Comparison of ENCODE assay signal across 26 mouse cellular contexts in the genomic region with DNA sequence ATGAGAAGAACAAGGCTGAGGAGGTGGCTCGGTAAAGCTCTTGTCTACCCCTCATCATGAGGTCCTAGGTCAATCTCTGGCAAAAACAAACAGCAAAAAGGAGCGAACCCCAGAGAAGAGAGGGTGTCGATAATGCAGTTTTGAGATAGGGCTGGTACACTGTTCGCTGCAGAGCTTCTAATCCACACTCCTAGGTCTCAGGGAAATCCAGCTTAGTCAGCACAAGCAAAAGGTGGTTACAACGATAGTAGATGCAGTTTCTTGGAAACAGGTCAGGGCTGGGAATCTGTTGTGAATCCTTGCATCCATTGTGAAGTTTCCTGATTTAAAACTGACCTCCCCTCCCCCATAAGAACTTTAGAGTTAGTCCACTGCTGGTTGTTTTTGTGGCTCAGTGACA. TPM values are rescaled to one million over a fixed set of nuclear protein-coding genes. Genes with fewer than 3 reads are reported as not detected.
"Had no signal": no experiment of that assay in that cellular context is flagged by ENCODE, and none has a peak within 500 bp of the region (broad histone marks: within the 10 kb centered on the region; RNA-seq: fewer than 3 reads in every experiment).

No protein-coding gene starts in this region.

- H3K36me3 ChIP-seq: heart, embryonic 10.5 days; heart, embryonic 12.5 days; hindbrain, embryonic 13.5 days; hindbrain, embryonic 15.5 days; kidney, embryonic 15.5 days; limb, embryonic 13.5 days; limb, embryonic 15.5 days had no signal

- H3K4me1 ChIP-seq: heart, embryonic 10.5 days; heart, embryonic 12.5 days; hindbrain, embryonic 13.5 days; hindbrain, embryonic 15.5 days; kidney, embryonic 15.5 days; limb, embryonic 13.5 days; limb, embryonic 15.5 days had no signal

- H3K9me3 ChIP-seq: heart, embryonic 10.5 days; heart, embryonic 12.5 days; hindbrain, embryonic 13.5 days; hindbrain, embryonic 15.5 days; kidney, embryonic 15.5 days; limb, embryonic 13.5 days; limb, embryonic 15.5 days had no signal

- H3K27ac ChIP-seq: gastrocnemius, adult 2 months; heart, embryonic 10.5 days; hindbrain, embryonic 13.5 days; hindbrain, embryonic 15.5 days; hindbrain, postnatal 0 days; kidney, embryonic 15.5 days; kidney, postnatal 0 days; limb, embryonic 13.5 days; limb, embryonic 15.5 days had no signal

- DNase-seq: gastrocnemius, adult 2 months; gastrocnemius, postnatal 10 days; gastrocnemius, postnatal 25 days; heart, adult 18-20 months; heart, postnatal 10 days; heart, postnatal 4 days; kidney, adult 11 months; kidney, adult 2 months; kidney, adult 9 months; kidney, postnatal 14 days; kidney, postnatal 36 days; layer of hippocampus, adult 9-11 months; layer of hippocampus, postnatal 36 days; left cerebral cortex, postnatal 4 days had no signal

- H3K27me3 ChIP-seq: heart, embryonic 12.5 days; hindbrain, embryonic 13.5 days; hindbrain, embryonic 15.5 days; kidney, embryonic 15.5 days; limb, embryonic 13.5 days; limb, embryonic 15.5 days had no signal

- H3K4me2 ChIP-seq: heart, embryonic 12.5 days; hindbrain, embryonic 13.5 days; hindbrain, embryonic 15.5 days; kidney, embryonic 15.5 days; limb, embryonic 13.5 days; limb, embryonic 15.5 days; liver, embryonic 11.5 days had no signal

- H3K9ac ChIP-seq: heart, embryonic 12.5 days; hindbrain, embryonic 13.5 days; hindbrain, embryonic 15.5 days; kidney, embryonic 15.5 days; limb, embryonic 13.5 days; limb, embryonic 15.5 days had no signal

- ATAC-seq: hindbrain, postnatal 0 days; intestine, embryonic 16.5 days had no signal

- H3K4me3 ChIP-seq: gastrocnemius, adult 2 months; heart, embryonic 10.5 days; heart, embryonic 12.5 days; hindbrain, embryonic 13.5 days; hindbrain, embryonic 15.5 days; kidney, embryonic 15.5 days; limb, embryonic 13.5 days; limb, embryonic 15.5 days had no signal

RNA-seq across cellular contexts. Expression of a gene that starts 9.8 kb away (rescaled TPM):
- total RNA-seq: granulocyte monocyte progenitor cell, adult 5-6 weeks had no signal
